Mouse (Mus musculus): ENCODE results near the gene Atp5mpl.
"Not testable (repeated sequence)": the region's sequence is repeated elsewhere in the genome, so short reads cannot be mapped to it uniquely, and the experiment has no call there.

The Atp5mpl gene

DNA sequence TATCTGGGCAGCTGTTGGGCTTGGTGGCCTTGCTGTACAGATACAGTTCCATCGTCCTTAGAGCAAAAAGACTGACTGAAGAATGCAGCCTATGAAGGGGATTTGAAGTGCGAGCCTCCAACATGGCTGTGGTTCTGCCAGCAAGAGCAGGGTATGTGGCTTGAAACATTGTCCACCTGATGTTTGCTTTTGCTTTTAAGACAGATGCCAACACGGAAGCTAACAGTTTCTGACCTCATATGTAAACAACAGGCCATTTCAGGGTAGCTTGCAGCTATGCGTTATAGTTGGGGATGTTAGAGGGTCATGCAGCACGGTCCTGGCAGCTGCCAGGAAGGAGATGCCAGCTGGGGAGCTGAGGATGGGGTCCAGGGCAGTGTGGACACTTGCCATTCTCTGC is 16.3 kb downstream of the Atp5mpl start:
- no peak for DNase-seq (ENCODE audit: low read depth, low spot score)

- no peak for DNase-seq (ENCODE audit: low read depth, low spot score)
Measured at GRCm38 (mm10) chr12:111946716-111947115, 20.1 kb downstream of the Atp5mpl start.

DNA sequence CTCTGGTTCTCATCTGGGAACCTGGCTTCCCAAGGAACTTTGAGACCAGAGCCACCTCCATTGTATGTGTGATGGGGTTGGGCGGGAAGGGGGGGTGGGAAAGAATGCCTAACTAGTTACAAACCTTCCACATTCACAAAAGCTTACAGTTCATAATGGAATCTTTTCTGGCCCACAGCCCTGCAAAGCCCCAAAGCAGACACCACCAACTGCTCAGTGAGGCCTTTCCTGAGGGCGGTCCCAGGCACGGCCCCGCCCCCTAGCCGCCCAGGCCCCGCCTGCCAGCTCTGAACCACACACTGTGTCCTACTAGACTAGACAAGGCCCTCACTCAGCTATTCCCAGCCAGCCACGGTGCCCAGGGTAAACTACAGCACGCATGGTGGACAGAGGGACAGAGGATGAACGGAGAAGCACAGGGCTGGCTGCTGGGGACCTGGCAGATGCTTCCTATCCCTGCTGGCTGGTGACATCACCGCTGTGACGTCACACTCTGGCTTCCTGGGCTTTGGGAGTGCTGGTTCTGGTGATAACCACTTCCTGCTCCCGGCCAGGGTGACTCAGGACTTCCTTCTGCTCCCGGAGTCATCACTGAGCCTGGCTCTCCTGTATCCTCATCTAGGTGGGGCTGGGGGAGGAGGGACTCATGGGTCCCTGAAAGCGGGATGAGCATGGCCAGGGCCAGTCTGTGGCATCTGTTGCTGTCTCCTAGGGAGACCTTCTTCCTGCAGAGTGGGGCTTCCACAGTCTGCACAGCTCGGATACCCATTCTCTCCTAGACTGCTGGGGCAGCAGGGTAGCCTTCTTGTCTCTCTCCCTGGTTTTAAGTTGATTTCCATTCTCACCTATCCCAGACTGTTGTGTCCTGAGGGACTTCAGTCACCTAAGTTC is 20.8 kb downstream of the Atp5mpl start:
- not testable (repeated sequence) for DNase-seq (ENCODE audit: low read depth, low spot score)

GRCm38 (mm10) chr12:111945115-111945514 is 21.7 kb downstream of the Atp5mpl start:
- DNase-seq (ENCODE audit: low read depth, low spot score), result no peak

DNA sequence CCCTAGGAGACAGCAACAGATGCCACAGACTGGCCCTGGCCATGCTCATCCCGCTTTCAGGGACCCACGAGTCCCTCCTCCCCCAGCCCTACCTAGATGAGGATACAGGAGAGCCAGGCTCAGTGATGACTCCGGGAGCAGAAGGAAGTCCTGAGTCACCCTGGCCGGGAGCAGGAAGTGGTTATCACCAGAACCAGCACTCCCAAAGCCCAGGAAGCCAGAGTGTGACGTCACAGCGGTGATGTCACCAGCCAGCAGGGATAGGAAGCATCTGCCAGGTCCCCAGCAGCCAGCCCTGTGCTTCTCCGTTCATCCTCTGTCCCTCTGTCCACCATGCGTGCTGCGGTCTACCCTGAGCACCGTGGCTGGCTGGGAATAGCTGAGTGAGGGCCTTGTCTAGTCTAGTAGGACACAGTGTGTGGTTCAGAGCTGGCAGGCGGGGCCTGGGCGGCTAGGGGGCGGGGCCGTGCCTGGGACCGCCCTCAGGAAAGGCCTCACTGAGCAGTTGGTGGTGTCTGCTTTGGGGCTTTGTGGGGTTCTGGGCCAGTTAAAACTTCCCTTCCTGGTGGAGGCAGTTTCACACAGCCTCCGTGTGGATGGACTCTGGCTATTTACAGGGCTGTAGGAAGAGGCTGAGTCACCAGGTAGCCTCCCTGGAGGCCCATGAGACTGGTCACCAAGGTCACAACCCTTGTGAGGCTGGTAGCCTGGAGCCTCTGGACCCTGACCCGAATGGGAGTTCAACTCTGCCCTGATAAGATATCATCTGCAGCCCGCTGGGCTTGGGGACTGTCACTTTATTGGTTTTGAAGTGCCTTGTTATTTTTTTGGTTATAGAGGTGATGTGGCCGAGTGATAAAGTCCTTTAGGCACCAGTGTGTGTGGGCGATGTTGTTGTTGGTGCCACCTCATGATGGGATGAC is 22.5 kb downstream of the Atp5mpl start:
- not testable (repeated sequence) for DNase-seq (ENCODE audit: low read depth, low spot score)

- no peak for DNase-seq (ENCODE audit: low read depth, low spot score)
Measured at GRCm38 (mm10) chr12:111943421-111944064, 23.2 kb downstream of the Atp5mpl start.

GRCm38 (mm10) chr12:111938623-111939177 is 28.1 kb downstream of the Atp5mpl start:
- no peak for DNase-seq (ENCODE audit: low read depth, low spot score)

- DNase-seq (ENCODE audit: low read depth, low spot score), result no peak
Measured at GRCm38 (mm10) chr12:111936706-111937550, 29.8 kb downstream of the Atp5mpl start.

DNA sequence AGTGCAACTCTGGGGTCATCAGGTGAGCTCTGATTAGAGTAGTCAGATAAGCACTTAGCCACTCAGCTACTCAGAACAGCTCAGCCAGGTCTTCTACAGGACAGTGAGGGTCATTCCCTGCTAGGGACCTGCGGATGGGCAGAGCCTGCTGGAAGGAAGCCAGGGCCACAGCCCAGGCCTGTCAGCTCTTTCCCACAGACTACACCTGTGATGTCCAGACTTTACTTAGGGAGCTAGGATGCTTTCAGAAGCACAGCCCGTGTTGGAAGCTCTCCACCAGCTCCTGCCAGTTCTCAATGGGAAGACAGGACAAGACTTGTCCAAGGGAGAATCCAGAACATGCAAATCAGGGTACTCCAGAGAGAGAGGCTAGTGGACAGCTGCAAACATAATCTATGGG is 32.8 kb downstream of the Atp5mpl start:
- DNase-seq (ENCODE audit: low read depth, low spot score), result no peak

- DNase-seq (ENCODE audit: low read depth, low spot score), result no peak
Measured at GRCm38 (mm10) chr12:111933032-111933704, 33.6 kb downstream of the Atp5mpl start.

DNA sequence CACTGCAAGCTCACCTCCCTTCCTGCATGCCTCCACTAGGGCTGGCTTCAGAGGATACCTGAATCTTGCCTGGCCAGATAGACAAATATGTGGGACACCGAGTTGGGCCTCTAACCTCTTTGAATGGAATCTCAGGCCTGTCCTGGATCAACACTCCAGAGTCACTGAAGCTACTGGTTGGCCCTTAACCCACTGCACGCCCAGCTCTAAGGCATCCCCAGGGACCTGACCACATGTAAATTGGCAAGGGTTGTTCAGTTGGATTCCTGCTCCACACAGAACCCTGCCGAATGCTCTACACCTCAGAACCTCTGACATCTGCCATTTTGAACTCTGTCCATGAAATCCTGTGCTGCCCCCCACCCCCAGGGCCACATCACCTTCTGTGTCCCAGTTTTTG is 34.3 kb downstream of the Atp5mpl start:
- no peak for DNase-seq (ENCODE audit: low read depth, low spot score)

GRCm38 (mm10) chr12:111931411-111932025 is 35.3 kb downstream of the Atp5mpl start:
- no peak for DNase-seq (ENCODE audit: low read depth, low spot score)

GRCm38 (mm10) chr12:111928411-111928966 is 38.3 kb downstream of the Atp5mpl start:
- DNase-seq (ENCODE audit: low read depth, low spot score), result no peak

DNA sequence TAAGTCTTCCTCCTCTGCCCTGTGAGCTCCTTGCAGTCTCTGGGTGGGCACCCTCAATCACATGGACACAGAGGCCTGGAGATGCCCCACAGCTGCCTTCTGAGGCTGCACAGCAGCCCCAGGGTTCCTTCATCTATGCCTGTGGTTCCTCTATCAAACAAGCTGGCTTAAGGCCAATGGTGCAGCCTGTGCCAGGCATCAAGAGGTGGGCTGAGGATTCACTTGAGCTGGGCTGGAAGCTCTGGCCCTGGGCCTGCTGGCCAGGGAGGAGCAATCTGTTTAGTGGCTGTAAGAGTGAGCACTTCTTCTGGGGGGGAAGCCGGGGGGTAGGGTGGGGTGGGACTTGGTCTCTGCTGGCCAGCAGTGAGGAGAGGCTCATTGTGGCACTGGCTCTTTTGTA is 39.4 kb downstream of the Atp5mpl start:
- DNase-seq (ENCODE audit: low read depth, low spot score), result no peak

DNA sequence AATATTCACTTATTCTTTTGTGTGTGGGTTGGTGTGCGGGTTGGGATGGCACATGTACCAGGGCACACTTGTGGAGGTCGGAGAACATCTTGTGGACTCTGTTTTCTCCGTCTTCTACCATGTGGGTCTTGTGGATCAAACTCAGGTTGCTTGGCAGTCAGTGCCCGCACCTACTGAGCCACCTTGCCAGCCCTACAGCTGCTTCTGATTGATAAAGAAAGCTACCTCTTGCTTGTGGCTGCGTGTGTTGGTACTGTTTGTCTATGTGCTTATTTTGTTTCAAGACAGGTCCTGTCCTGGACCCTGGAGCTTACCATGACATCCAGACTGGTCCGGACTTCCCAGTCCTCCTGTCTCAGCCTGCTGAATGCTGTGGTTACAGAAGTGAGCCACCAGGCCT is 43.7 kb downstream of the Atp5mpl start:
- DNase-seq (ENCODE audit: low read depth, low spot score), result no peak

- DNase-seq (ENCODE audit: low read depth, low spot score), result no peak
Measured at GRCm38 (mm10) chr12:111920046-111920445, 46.7 kb downstream of the Atp5mpl start.

- no peak for DNase-seq (ENCODE audit: low read depth, low spot score)
Measured at GRCm38 (mm10) chr12:111916514-111917217, 50.1 kb downstream of the Atp5mpl start.

GRCm38 (mm10) chr12:111915781-111916180 is 51.0 kb downstream of the Atp5mpl start:
- no peak for DNase-seq (ENCODE audit: low read depth, low spot score)

GRCm38 (mm10) chr12:111914031-111914430 is 52.7 kb downstream of the Atp5mpl start:
- DNase-seq (ENCODE audit: low read depth, low spot score), result no peak
